Comparison of ENCODE assay signal across 9 mouse cellular contexts in the genomic region with DNA sequence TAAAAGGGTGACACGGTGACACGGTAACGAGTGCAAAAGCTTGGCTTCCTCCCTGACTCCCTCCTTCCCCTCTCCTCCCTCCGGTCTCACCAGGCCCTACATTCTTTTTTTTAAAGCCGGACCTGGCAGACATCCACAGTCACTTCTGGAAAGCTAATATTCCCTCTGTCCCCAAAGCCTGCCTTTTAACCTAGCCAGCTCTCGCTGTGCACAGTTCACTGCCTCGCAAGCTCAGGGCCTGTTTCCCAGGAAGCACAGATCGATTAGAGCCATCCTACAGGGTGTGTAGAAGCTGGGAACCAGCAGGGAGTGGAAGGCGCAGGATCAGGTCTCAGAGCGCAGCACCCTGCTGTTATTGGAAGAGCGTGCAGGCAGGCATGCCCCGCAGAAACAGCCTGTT.
DNase-seq lines count a peak whose midpoint lies in the region; ATAC-seq and TF ChIP-seq lines count a peak whose summit lies in the region.
"Had no signal": no experiment of that assay in that cellular context is flagged by ENCODE, and none has a peak within 500 bp of the region (broad histone marks: within the 10 kb centered on the region; RNA-seq: fewer than 3 reads in every experiment).

No protein-coding gene starts in this region.

- TF ChIP-seq POLR2A in kidney, adult 2 months (IDR thresholded peaks at IDR 0.05; ENCODE audit: low read depth, low read length) = no peak

- no peaks in the 10 kb centered on the region for H3K27me3 ChIP-seq in lung, embryonic 14.5 days (ENCODE audit: insufficient read depth, low read length)
- H3K27me3 ChIP-seq in kidney, adult 2 months (replicated peaks; ENCODE audit: control insufficient read depth, insufficient read depth, low read length) = no peaks in the 10 kb centered on the region
- H3K27me3 ChIP-seq in lung, postnatal 0 days (replicated peaks; ENCODE audit: insufficient read depth, low read length) = 0 out of 2 replicates have a peak, but pooled peaks cover 3% of the 10 kb centered on the region

- H3K9me3 ChIP-seq in lung, embryonic 14.5 days (ENCODE audit: low read depth, low read length) = no peaks in the 10 kb centered on the region
- H3K9me3 ChIP-seq in lung, postnatal 0 days (ENCODE audit: low read length) = no peaks in the 10 kb centered on the region

- TF ChIP-seq EP300 in lung, postnatal 0 days (IDR thresholded peaks at IDR 0.05) = no peak

- WGBS in lung, embryonic 14.5 days = 12% methylated on average over 12 of the region's 12 CpGs
- 27% methylated on average over 12 of the region's 12 CpGs for WGBS in kidney, adult 2 months
- WGBS in lung, postnatal 0 days = 22% methylated on average over 12 of the region's 12 CpGs

- H3K4me3 ChIP-seq in lung, embryonic 14.5 days (ENCODE audit: low read depth, low read length) = no peak overlapping the region
- H3K4me3 ChIP-seq in kidney, adult 2 months (ENCODE audit: insufficient read depth, low read depth, low read length) = no peak overlapping the region
- no peak overlapping the region for H3K4me3 ChIP-seq in lung, postnatal 0 days (ENCODE audit: low read depth, low read length)

- no peak for TF ChIP-seq CTCF in lung, embryonic 14.5 days (IDR thresholded peaks at IDR 0.05; ENCODE audit: low read depth)
- TF ChIP-seq CTCF in kidney, adult 2 months (conservative IDR thresholded peaks at IDR 0.05; ENCODE audit: insufficient read depth, insufficient read length, low read depth, low read length) = no peak; the same call in 1 of the 2 replicates
- TF ChIP-seq CTCF in lung, postnatal 0 days (IDR thresholded peaks at IDR 0.05) = no peak

- H3K9ac ChIP-seq in lung, embryonic 14.5 days = no peak overlapping the region
- no peak overlapping the region for H3K9ac ChIP-seq in lung, postnatal 0 days (replicated peaks; ENCODE audit: low read depth)

- peak overlapping the region; percentile 23; the same call in 1 of the 2 replicates for H3K4me2 ChIP-seq in lung, embryonic 14.5 days
- no peak overlapping the region for H3K4me2 ChIP-seq in lung, postnatal 0 days (replicated peaks; ENCODE audit: low read depth, low read length)

- peak overlapping the region; percentile 50; the same call in 1 of the 2 replicates for H3K27ac ChIP-seq in lung, embryonic 14.5 days (ENCODE audit: low read depth)
- peak overlapping the region; percentile 18; the same call in 1 of the 2 replicates for H3K27ac ChIP-seq in kidney, adult 2 months (ENCODE audit: insufficient read depth, low read depth, low read length)
- no peak overlapping the region for H3K27ac ChIP-seq in lung, postnatal 0 days (ENCODE audit: low read length)

- H3K4me1 ChIP-seq in lung, embryonic 14.5 days (ENCODE audit: insufficient read depth) = peaks cover 10% of the 10 kb centered on the region; the same call in 1 of the 2 replicates
- peaks cover 11% of the 10 kb centered on the region for H3K4me1 ChIP-seq in kidney, adult 2 months (ENCODE audit: control insufficient read depth, insufficient read depth, low read length)
- no peaks in the 10 kb centered on the region for H3K4me1 ChIP-seq in lung, postnatal 0 days (ENCODE audit: insufficient read depth, low read depth, low read length)

- peak; percentile 84 for DNase-seq in lung, embryonic 14.5 days
- no peak for DNase-seq in lung, adult 18-20 months
- DNase-seq in cerebellum, postnatal 14 days = peak; percentile 58 to 60
- peak; percentile 71 for DNase-seq in heart, adult 8-10 months (ENCODE audit: low spot score)
- DNase-seq in kidney, adult 2 months = peak; percentile 91
- DNase-seq in lung, postnatal 0 days (ENCODE audit: low spot score) = peak; percentile 39

- no peaks in the 10 kb centered on the region for H3K36me3 ChIP-seq in lung, embryonic 14.5 days (ENCODE audit: insufficient read depth)
- H3K36me3 ChIP-seq in kidney, adult 2 months (ENCODE audit: control insufficient read depth, insufficient read depth, low read length) = no peaks in the 10 kb centered on the region; the same call in 1 of the 2 replicates
- H3K36me3 ChIP-seq in lung, postnatal 0 days (ENCODE audit: insufficient read depth, low read length) = no peaks in the 10 kb centered on the region
- H3K36me3 ChIP-seq: G1E had no signal

- ATAC-seq in lung, embryonic 14.5 days (ENCODE audit: insufficient read depth) = peak; percentile 74; the same call in 1 of the 2 replicates
- no peak for ATAC-seq in lung, postnatal 0 days
- ATAC-seq in inflammation-experienced regulatory T-cells, adult 6 months = no peak
- ATAC-seq in monocyte, adult 5-6 weeks (replicated peaks; ENCODE audit: insufficient number of reproducible peaks, low FRiP score, low TSS enrichment, poor library complexity, severe bottlenecking) = no peak

Comparison
In these comparisons a context has a peak if more than half of its experiments do, and no peak if none do; other contexts are left out.
1. DNase-seq: peak in lung, embryonic 14.5 days (single experiment), cerebellum, postnatal 14 days (2 of 2), heart, adult 8-10 months (single experiment), kidney, adult 2 months (single experiment) and lung, postnatal 0 days (single experiment); none in lung, adult 18-20 months (0 of 2).